Mouse (Mus musculus) liver, embryonic 14.5 days (tissue): ENCODE results near the gene Dnah7c.
"Not testable (repeated sequence)": the region's sequence is repeated elsewhere in the genome, so short reads cannot be mapped to it uniquely, and the experiment has no call there.

Source experiments
- CTCF ChIP-seq: IDR thresholded peaks from 2 replicates; pipeline ENCODE4 v1.5.1; 2016; ENCODE audit warnings: antibody characterized with exemption, low read depth, control low read depth
- EP300 ChIP-seq: IDR thresholded peaks from 2 replicates; pipeline ENCODE4 v1.6.1; 2016; ENCODE audit warnings: antibody characterized with exemption, low read depth

- not testable (repeated sequence) for TF ChIP-seq CTCF, EP300
Measured at GRCm38 (mm10) chr1:46526537-46526936, 101.1 kb downstream of the Dnah7c start.
